Mouse (Mus musculus) bone marrow macrophage, adult 2 months (primary cell): ENCODE measurements around the gene Ap5b1.

ENCODE experiments used
- CTCF ChIP-seq: IDR thresholded peaks from 2 replicates; pipeline ENCODE4 v1.5.1; 2012; ENCODE audit warnings: low read depth, mild to moderate bottlenecking, low read length, moderate library complexity
- POLR2A ChIP-seq: IDR thresholded peaks from 2 replicates; pipeline ENCODE4 v1.6.1; 2012; ENCODE audit warnings: mild to moderate bottlenecking, low read depth, low read length, borderline replicate concordance

DNA sequence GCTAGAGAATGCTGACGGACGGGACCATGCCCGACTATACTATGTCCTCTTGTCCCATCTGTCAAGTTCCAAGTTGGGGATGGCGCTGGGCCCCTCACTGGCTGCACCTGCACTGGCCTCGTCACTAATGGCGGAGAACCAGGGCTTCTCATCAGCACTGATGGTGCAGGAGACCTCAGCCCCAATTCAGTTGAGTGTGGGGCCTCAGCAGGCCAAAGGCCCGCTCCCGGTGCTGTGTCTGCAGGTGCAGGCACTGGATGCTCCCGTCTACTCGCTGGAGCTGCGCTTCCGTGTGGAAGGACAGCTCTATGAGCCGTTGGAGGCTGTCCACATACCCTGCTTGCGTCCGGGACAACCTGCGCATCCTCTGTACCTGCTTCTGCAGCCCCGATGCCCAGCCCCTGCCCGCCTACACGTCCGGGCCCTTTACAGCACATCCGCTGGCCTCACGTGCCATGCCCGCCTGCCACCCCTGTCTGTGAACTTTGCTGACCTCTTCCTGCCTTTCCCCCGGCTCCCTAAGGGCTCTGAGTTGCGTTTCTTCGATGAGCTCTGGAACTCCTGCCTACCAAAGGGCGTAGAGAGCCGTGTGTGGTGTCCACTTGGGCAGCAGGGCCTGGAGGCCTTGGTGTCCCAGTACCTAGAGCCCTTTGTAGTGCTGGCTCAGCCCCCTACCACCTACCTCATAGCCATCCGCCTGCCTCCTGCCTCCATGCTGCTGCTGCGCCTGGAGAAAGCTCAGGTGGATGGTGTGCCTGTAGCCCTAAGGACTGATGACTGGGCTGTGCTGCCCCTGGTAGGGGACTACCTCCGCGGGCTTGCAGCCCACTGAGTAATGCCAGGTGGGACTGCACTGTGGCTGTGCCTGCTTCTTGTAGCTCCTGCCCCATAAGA is 2.8 kb downstream of the Ap5b1 start:
- TF ChIP-seq CTCF (no peak), POLR2A (no peak)
